Mouse (Mus musculus) hindlimb bud, embryonic 11.5 days (tissue): ENCODE data around the gene Arhgap31.

Source experiments
- DNase-seq: peaks from one replicate; pipeline ENCODE4 v3.0.0-alpha.2; 2012; ENCODE audit warnings: low read depth, low spot score; ENCODE audit errors: extremely low spot score

The Arhgap31 gene

DNA sequence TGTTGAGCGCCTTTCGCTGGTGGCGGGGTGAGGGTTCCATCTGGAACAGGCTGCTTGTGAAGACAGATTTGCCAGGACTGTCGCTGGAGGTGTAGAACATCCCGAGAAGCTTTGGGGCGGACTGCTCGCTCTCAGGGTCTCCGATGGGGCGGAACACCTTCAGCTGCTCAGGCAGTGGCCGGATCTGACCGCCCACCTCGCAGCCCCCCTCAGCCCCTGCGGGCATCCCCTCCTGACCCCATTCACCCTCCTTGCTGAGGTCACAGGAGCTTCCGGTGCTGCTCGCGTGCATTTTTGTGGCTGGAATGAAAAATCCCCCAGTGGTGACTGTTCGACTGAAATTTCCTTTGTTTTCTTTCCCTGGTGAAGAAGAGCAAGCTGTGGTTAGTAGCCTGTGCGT lies 104.0 kb downstream of the Arhgap31 start:
- no peak for DNase-seq

DNA sequence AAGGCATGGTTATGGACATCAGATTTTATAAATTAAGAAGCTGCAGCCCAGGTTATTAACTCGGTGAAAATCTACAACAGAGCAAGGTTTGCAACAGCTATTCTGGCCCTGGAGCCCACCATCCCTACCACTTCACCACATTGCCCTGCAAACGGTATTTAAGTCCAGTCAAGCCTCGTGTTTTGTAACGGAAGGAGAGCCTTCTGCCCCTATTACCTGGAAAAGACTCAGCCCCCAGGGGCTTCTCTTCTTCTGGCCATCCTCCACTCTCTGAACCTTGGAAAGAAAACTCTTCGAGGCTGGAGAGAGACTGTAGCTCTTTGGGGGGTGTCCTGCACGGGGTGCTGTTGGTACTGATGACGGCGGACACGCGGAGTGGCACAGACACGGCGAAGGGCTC lies 104.4 kb downstream of the Arhgap31 start:
- no peak for DNase-seq

DNA sequence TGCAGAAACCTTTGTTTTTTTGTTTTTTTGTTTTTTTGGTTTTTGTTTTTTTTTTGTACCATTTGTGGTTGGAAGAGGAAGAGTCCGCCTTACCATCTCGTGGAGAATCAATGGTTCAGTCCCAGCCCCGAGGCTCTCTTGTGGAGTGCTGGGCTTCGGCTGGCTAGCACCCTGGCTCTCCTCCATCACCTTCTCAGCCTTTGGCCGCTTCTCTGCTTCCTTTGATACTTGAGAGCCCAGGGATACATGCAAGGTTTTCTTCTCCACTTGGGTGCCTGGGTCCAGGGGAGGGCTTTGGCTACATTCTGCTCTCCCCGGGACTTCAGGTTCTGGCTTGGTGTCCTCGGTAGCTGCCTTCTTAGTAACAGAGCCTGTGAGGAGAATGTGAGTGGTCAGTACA lies 106.6 kb downstream of the Arhgap31 start:
- DNase-seq: no peak

DNA sequence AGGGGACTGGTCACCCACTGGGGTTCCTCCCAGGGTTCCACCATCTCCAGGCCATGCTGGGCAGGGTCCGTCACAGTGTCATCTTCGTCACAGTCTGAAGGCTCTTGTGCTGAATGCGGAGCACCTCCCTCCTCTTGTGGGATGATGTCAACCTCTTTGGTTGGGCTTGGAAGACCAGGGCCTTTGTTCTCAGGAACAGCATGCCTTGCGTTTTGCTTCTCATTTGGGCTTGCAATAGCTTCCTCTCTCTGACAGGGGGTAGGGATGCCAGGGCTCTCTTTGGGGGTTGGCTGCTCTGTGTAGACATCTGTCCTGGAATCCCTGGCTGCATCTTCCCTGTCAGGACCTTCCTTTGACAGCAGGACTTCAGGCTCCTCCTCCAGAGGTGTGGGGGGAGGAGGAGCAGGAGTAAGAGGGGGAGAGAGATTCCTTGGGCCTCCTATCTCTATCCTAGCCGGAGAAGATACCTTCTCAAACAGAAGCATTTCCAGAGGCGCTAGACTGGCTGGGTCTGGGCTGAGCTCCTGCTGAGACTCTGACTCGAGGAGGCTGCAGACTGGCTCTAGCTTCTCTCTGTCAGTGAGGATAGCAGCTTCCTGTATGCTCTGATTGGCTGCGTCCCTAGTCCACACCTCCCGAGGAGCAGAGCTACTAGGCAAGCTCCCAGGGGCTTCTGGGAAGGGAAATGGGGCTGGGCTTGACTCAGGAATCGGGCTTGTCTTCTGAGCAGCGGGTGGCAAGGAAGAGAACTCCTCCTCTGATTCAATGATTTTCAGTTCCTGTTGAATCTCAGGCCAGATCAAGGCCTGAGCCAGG lies 109.9 kb downstream of the Arhgap31 start:
- DNase-seq: no peak

DNA sequence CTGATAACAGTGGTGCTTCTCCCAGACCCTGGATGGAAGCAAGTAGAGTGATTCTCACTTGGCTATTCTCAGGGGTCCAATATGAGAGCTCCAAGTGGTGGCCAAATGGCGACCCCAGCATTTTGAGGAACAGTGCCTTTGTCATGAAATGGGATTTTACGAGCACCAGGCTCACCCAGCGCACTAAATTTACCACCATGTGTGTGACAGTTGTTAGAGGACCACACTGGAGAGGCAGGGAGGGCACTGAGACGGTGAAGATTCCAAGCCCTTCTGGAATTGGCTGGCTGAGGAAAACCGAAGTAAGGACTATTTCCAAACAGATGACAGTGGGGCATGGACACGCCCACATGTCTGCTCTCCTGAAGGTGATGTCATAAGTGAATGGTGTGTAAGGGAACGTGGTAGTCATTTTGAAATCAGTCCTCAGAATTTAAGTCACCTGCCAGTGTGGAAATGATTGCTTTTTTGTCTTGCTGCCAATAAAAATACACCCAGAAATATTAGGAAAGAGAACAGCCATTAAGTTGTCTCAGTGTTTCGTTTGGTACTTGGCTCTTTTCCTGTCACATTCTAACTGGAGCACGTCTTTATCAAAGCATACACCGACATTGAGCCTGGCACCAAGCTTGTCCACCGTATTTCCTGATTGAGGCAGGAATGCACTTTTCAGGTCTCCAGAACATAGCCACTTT lies 113.9 kb downstream of the Arhgap31 start:
- DNase-seq: no peak

DNA sequence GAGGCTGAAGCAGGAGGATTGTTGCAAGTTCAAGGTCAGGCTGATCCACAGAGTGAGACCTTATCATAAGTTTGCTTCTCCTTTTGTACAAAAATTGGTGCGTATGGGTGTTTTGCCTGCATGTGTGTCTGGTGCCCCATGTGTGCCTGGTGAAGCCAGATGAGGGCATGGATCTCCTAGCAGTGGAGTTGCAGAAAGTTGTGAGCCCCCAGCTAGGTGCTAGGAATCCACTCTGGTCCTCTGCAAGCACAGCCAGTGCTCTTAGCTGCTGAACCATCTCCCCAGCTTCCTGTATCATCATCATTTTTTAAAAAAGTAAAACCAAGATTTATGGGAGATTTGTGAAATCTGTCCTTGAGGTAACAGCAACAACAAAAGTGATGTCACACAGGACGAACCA lies 116.4 kb downstream of the Arhgap31 start:
- no peak for DNase-seq

DNA sequence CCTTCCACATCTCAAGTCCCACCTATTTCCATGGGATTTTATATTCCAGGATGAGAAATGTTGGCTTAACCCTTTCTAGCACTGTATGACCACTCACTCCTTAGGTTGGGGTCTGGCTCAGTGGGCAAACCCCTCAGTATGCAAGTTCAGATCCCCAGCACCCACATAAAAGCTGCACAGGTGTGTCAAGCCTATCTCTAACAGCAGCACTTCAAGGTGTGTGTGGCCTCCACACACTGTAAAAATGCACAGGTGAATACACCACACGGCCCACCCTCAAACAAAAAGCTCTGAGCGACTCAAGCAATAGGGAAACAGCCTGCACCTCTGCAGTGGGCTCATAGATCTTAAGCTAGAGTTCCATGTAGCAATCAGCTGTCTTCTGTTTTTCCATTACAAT lies 117.0 kb downstream of the Arhgap31 start:
- DNase-seq: no peak

DNA sequence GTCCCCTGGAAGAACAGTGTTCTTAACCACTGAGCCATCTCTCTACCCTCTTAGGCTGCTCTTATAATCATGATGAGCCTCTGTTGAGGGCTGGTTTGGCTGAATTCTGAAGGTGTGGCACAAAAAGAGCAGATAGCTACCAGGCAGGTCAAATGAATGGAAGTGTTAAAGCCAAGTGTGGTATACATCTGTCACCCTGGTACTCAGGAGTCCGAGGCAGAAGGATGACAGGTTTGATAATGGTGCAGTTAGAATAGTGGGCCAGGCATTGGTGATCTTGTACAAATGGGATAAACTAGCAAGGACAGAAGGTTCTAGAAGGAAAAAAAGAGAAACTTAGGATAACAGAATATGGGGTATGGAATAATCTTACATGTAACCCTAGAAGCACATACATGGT lies 118.6 kb downstream of the Arhgap31 start:
- no peak for DNase-seq

DNA sequence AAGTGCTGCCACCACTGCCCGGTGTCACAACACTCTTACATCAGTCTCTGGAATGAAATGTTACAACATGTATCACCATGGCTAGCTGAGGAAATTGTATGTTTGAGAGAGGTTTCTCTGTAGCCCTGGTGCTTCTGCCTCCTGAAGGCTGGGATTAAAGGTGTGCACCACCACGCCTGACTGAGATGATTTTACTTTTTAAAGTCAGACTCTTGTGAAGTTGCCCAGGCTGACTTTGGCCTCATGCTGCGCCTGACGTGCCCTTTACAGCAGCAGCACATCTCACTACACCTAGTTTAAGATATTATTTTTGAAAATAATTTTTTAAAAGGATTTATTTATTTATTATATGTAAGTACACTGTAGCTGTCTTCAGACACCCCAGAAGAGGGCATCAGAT lies 120.1 kb downstream of the Arhgap31 start:
- DNase-seq: no peak

DNA sequence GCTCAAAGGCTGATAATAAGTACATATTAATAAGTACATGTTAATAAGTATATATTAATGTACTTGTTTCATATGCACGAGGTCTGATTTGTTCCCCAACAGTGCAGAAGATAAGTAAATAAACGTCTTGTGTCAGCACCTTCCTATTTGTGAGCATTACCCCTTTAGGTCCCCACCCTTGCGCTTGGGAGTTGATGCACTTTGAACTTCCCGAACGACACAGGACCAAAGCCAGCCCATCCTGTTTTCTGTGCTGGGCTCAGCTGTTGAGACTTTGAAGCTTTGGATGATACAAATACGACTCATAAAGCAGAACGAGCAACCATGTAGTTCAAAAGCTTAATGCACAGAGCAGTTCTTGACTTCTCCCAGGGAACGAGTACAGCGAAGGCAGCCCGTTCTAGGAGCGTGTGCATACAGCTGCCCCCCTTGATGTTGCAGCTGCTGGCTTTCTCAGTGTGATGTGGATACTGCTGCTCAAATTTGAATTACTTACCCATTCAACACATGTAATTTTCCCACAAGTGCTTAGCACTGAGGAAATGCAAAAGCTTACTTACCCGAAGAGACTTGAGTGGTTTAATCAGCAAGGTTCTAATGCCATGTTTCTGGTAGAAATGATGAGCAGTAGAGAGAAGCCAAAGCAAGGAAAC lies 120.9 kb downstream of the Arhgap31 start:
- no peak for DNase-seq

DNA sequence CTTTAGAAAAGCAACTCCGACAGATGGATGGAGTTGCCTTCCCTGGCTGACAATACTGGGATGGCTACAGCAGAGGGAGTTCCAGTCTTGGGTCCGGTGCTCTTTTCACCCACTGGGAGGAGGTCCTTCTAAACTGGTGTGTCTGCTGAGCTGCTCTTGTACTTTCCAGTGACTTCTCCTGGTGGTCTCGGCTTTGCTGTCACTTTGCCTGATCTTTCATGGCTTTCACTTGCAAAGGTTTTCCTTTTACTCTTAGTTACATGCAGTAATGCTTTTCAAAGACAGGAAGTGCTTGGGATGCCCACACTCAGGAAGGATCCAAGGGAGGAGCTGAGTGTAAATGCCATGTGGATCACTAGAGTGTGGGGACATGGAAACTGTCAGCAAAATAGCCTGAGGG lies 121.6 kb downstream of the Arhgap31 start:
- DNase-seq: no peak

DNA sequence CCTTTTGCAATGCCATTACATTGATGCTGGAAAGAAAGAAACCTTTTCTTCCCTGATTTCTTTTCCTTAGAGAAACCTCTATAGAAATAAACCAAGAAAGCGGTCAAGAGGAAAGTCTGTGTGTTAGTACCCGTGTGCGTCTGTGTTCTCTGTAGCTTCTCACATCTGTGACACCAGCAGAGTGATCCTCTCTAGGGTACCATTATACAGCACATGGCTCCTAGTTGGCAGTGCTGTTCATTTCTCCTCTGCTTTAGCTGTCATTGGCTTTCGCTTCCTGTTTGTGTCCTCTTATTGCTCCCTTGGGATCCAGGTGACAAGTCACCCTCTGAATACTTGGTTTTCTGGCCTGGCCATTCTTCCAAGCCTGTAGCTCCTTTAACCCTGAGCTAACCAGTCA lies 125.5 kb downstream of the Arhgap31 start:
- DNase-seq: no peak

DNA sequence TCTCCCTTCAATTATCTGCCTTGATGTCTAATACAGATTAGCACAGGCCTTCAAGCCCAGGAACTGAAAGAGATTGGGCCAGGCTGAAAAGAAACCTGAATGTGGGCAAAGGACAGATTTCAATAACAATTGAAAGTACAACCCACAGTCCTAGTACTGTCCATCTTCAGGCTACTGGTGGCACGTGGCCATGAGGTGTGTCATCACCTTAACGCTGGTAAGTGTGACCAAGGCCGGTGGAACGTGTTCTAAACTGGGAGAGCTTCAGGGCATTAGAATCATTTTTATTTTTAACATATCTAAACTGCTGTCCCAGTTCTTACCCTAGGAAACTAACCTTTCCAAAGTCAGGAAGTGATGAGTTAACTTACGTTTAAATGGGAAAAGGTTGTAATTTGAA lies 125.9 kb downstream of the Arhgap31 start:
- no peak for DNase-seq

DNA sequence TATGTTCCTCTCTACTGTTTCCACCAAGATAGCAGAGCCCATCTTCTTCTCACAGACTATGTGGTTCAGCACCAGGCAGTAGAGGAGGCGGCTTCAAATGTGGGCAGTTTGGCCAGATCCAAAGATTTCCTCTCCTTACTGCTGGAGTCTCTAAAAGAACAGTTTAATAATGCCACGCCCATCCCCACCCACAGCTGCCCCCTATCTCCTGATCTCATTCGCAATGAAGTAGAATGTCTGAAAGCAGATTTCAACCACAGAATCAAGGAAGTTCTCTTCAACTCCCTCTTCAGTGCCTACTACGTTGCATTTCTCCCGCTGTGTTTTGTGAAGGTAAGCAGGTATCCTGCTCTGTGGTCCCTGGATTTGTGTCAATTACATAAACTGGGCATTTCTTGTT lies 127.9 kb downstream of the Arhgap31 start:
- DNase-seq: no peak

DNA sequence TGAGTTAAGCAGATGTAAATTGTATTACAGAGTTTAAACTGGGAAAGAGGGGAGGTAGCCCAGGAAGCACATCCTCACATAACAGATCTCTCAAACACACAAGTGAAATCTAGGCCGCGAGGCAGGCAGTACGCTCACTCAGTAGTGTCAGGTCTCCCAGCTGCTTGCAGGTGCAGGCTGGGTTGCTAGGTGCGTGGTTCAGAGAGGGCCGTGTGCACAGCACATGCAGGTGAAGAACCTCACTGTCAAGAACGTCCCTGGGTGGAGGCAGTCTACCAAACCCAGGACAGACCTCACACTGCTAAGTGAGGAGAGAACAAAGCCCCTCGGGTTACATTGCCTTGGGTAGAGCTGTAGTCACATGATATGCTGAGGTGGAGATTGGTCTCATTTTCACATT lies 128.3 kb downstream of the Arhgap31 start:
- DNase-seq: no peak

DNA sequence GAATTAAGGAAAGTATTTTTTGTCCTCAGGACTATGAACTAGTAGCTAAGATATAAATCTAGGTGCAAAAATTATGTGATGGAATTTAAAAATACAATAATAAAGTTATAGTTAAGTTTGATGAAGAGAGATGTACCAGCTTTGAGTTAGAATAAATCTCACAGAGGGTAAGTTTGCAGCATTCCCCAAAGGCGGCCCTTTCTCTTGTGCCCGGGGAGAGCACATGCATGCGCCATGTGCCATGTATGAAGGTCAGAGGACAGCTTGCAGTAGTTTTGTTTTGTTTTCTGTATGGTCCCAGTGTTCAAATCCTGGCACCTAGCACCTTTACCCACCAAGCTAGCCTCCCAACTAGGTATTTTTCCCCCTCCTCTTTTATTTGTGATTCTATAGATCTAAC lies 141.6 kb downstream of the Arhgap31 start:
- no peak for DNase-seq

DNA sequence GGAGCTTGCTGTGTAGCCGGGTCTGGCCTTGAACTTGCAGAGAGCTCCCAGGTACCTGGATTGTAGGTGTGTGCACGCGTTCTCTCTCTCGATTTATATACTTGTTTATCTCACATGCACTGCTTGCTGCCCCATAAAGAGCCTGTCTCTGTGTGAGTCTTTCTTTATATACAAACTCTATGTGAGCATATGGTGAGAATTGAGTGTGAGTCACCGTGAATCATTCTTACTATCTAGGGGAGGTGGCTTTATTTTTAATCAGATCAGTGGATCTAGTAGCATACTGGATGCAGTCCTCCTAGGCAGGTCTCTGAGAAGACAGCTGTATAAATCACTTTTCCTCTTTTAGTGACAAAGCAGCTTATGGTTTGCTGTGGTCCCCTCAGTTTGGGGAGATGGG lies 144.9 kb downstream of the Arhgap31 start:
- DNase-seq: no peak

DNA sequence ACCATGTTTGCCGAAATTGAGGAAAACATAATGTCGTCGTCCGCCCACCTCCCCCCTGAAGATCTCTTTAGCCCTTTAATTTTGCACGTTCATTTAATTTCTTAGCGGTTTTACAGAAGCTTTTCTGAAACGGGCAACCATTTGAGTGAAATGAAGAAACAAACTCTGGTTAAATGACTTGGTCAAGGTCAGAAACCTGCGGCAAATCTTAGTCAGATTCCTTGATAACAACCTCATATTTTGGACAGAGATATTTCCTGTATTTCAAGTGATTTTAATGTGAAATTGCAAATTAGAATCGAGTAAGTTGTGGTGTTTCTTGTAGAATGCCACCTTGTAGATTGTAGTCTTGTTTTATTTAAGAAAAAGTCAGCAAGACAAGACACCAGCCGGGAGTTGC lies 149.6 kb downstream of the Arhgap31 start:
- no peak for DNase-seq

DNA sequence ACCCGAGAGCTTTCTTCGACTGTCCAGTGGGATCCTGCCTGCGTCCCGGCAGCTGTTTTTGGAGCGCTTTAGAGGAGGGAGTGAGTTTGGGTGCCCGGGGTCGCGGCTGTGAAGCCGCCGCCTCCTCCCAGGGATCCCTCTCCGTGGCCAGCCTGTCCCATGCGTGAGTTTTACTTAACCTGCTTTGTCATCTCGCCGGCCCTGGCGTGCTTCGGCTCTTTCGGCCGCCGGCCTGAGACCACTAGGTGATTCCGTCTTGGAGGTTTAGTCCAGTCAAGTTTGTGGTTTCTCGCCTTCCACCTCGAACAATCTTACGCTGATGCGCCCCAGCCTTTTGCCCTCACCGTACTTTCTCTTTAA lies 150.1 kb downstream of the Arhgap31 start:
- DNase-seq: no peak

DNA sequence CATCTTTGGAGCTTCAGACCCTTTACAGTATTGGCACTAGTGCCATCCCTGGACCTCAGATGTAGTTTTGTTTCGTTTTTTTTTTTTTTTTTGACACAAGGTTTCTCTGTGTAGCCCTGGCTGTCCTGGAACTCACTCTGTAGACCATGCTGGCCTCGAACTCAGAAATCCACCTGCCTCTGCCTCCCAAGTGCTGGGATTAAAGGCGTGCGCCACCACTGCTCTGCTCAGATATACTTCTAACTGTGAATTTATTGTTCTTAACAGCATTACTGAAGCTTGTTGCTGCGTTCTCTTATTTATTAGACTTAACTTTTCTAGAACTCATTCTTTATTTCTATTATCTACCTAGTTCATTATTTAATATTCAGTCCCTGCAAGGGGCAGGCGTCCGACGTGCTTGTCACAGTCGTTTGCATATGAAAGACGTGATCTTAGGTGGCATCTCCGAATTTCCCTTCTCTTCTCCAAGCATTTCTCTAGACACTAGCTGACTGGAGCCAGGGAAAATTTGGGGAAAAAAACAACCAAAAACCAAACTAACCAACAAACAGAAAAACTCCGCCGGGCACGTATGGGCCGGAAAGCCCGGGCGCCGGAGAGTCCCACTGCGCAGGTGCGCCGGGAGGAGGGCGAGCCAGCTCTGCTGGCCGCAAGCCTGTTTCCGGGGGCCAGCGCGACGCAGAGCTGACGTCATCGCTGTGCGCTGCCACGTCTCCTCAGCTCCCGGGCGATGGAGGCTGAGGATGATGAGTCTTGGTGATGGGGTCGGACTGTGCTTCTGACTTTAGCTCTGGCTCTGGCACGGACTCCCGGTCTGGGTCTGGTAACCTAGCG lies 150.7 kb downstream of the Arhgap31 start:
- peak; percentile 73 for DNase-seq

DNA sequence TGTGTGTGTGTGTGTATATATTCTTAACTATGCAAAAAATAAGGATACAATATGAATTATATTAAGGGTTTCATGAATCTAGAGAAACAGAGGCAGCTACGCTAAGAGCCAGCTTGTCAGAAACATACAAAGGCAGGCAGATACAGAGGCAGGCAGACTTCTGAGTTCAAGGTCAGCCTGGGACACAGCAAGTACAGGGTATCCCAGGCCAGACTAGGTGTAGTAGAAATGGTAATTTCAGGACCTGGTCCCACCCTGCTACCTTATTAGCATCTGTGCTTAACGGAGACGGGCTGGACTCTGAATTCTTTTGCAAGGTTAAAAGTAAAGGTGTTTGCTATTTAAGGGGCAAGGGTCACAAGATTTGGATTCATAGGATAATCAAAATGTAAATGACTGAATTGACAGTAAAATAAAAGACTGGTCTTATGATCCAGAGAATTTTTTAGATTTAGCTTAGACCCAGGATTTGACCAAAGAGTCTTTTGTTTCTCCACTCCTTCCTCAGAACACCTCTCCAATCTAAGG lies 154.8 kb downstream of the Arhgap31 start, which contains the start of gene Tmem39a:
TSS of gene Tmem39a (plus strand) at position 478 of the 528 bp plus-strand sequence.
- no peak for DNase-seq
